Mouse (Mus musculus) liver, embryonic 14.5 days (tissue): ENCODE data around the gene Slc25a45.

Source experiments
- CTCF ChIP-seq: IDR thresholded peaks from 2 replicates; pipeline ENCODE4 v1.5.1; 2016; ENCODE audit warnings: antibody characterized with exemption, low read depth, control low read depth
- EP300 ChIP-seq: IDR thresholded peaks from 2 replicates; pipeline ENCODE4 v1.6.1; 2016; ENCODE audit warnings: antibody characterized with exemption, low read depth

DNA sequence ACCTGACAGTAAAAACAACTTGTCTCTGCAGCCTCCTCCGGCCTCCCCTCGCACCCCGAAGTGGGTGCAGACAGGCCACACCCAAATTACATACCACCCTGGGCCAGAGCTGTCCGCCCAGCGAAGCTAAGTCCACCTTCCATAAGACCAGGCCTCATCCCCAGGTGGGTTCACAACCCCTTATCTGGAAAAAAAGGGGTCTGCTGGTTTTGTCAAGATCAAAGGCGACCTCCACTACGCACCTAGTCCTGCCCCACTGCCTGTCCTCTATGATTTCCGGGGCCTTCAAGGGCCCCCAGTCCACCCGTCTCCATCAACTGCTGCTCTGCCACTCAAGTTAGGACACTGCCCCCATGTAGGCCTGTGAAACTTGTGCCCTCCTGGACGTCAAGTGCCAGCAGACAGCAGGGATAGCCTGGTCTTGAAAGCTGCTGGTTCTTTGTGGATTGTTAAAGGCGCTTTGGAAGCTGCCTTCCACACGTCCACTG is 32.7 kb upstream of the Slc25a45 start:
- TF ChIP-seq CTCF = no peak
- no peak for TF ChIP-seq EP300
